Mouse (Mus musculus) heart, adult 2 months (tissue): ENCODE data around the gene Zyx. TPM values are rescaled to one million over a fixed set of nuclear protein-coding genes. Genes with fewer than 3 reads are reported as not detected.

Experiments used
- DNase-seq, 2 experiments: peaks; one replicate each; pipeline ENCODE4 v3.0.0; 2021
- H3K27ac ChIP-seq: fragments of 200-600 bp; 2 replicates; pipeline ENCODE4 v1.8.1; 2022
- H3K27me3 ChIP-seq: fragments of 200-500 bp; 2 replicates; pipeline ENCODE4 v1.6.1; 2012; ENCODE audit warnings: mild to moderate bottlenecking, low read length, inconsistent platforms, mixed read lengths; ENCODE audit not compliant: control insufficient read depth, insufficient read depth
- H3K36me3 ChIP-seq: fragments of 200-500 bp; 2 replicates; pipeline ENCODE4 v1.6.1; 2012; ENCODE audit warnings: low read length, inconsistent platforms; ENCODE audit not compliant: control insufficient read depth, insufficient read depth
- H3K4me1 ChIP-seq: fragments of 200-500 bp; 2 replicates; pipeline ENCODE4 v1.6.1; 2011; ENCODE audit warnings: low read length; ENCODE audit not compliant: control insufficient read depth, insufficient read depth
- H3K4me3 ChIP-seq: fragments of 200-600 bp; 2 replicates; pipeline ENCODE4 v1.8.1; 2022
- H3K79me2 ChIP-seq: fragments of 200-500 bp; replicated peaks from 2 replicates; pipeline ENCODE4 v1.6.1; 2012; ENCODE audit warnings: mild to moderate bottlenecking, inconsistent platforms, low read length, moderate library complexity, mixed read lengths; ENCODE audit not compliant: control insufficient read depth, insufficient read depth
- H3K9ac ChIP-seq: fragments of 200-500 bp; 2 replicates; pipeline ENCODE4 v1.6.1; 2012; ENCODE audit warnings: low read depth, mild to moderate bottlenecking, control low read depth, inconsistent platforms, low read length, mixed read lengths
- CTCF ChIP-seq: fragments of 200-600 bp; IDR thresholded peaks from 2 replicates; pipeline ENCODE4 v1.8.1; 2022; ENCODE audit warnings: antibody characterized with exemption, mild to moderate bottlenecking, moderate library complexity
- EP300 ChIP-seq: fragments of 200-500 bp; IDR thresholded peaks from 2 replicates; pipeline ENCODE4 v1.6.1; 2011; ENCODE audit warnings: low read depth, low read length, control low read depth; ENCODE audit not compliant: insufficient read depth
- POLR2A ChIP-seq: fragments of 200-500 bp; IDR thresholded peaks from 2 replicates; pipeline ENCODE4 v1.6.1; 2011; ENCODE audit warnings: mild to moderate bottlenecking, low read depth, low read length, control low read depth; ENCODE audit not compliant: insufficient read depth
- WGBS: fragments of 180-500 bp; shearing (Covaris S2); methylation state at CpG from one replicate; pipeline ENCODE4 v1.1.7; 2018; 5-methylcytosine and 5-hydroxymethylcytosine counted together
- intact Hi-C: fragments of 180-260 bp; cut with DNase I; formaldehyde crosslinking; loops from one replicate; pipeline ENCODE4 v1.15.1; 2025
- polyA plus RNA-seq: library from polyadenylated mRNA; depleted of rRNA; stranded (reverse); fragments of >200 nt; gene quantifications from 2 replicates; pipeline ENCODE4 v1.2.3, GENCODE M21; 2012; rRNA removed
- total RNA-seq, 2 experiments: library from RNA; stranded (reverse); gene quantifications; 2 replicates each; pipeline ENCODE4 v1.2.3; 2021

The Zyx gene
- total and polyA plus RNA-seq, 3 experiments, result 45.8 to 110 (median 60.2) TPM

- no peaks in the 10 kb centered on the region for H3K4me1 ChIP-seq
- H3K27me3 ChIP-seq, result no peaks in the 10 kb centered on the region
- no peak within 1 kb of the TSS for H3K27ac ChIP-seq
- H3K9ac ChIP-seq, result no peak within 1 kb of the TSS
- no peaks in the 10 kb centered on the region for H3K36me3 ChIP-seq
- TF ChIP-seq POLR2A (no peak), EP300 (no peak), CTCF (no peak)
- WGBS, result 87% methylated on average over 2 of the region's 2 CpGs
- no peaks in the 10 kb centered on the region for H3K79me2 ChIP-seq
- DNase-seq, result no peak
- no peak within 1 kb of the TSS for H3K4me3 ChIP-seq
- intact Hi-C loops, result no loop called here
Observed at GRCm38 (mm10) chr6:42405134-42405533, 55.7 kb downstream of the Zyx start, which contains the start of gene Tas2r135. Tas2r135 (plus strand) TSS chr6:42405434.

Other genes starting within 250 kb of the Zyx start
- gene Tas2r139, start 208.7 kb upstream of the Zyx start, total RNA-seq, result not detected
- gene Tas2r139, start 208.7 kb upstream of the Zyx start, polyA plus RNA-seq, result not detected in 2 replicates
- gene Tas2r144, start 134.3 kb upstream of the Zyx start, total RNA-seq, result not detected
- not detected in 2 replicates for gene Tas2r144, start 134.3 kb upstream of the Zyx start, polyA plus RNA-seq
- gene Gstk1, start 103.7 kb upstream of the Zyx start, total RNA-seq, result 100 to 1,000 TPM; 139 to 167 TPM
- 87.1 and 118 TPM in 2 replicates for gene Gstk1, start 103.7 kb upstream of the Zyx start, polyA plus RNA-seq
- gene Tmem139, start 87.7 kb upstream of the Zyx start, total RNA-seq, result under 1 TPM in 1 of 2 experiments, not detected in 1; 0.21 TPM
- gene Tmem139, start 87.7 kb upstream of the Zyx start, polyA plus RNA-seq, result 0.15 and 0.33 TPM in 2 replicates
- gene Casp2, start 84.6 kb upstream of the Zyx start, total RNA-seq, result 10 to 100 TPM in 1 of 2 experiments, 1 to 10 TPM in 1; 7.5 to 12.2 TPM
- gene Casp2, start 84.6 kb upstream of the Zyx start, polyA plus RNA-seq, result 12.1 and 18.6 TPM in 2 replicates
- 1 to 10 TPM; 4.3 to 4.9 TPM for gene Clcn1, start 62.9 kb upstream of the Zyx start, total RNA-seq
- 12.1 and 20.9 TPM in 2 replicates for gene Clcn1, start 62.9 kb upstream of the Zyx start, polyA plus RNA-seq
- under 1 TPM; 0.60 to 0.61 TPM for gene Fam131b, start 25.0 kb upstream of the Zyx start, total RNA-seq
- gene Fam131b, start 25.0 kb upstream of the Zyx start, polyA plus RNA-seq, result 0.82 and 0.88 TPM in 2 replicates
- under 1 TPM; 0.14 to 0.16 TPM for gene Epha1, start 23.6 kb downstream of the Zyx start, total RNA-seq
- gene Epha1, start 23.6 kb downstream of the Zyx start, polyA plus RNA-seq, result 0.50 and 0.94 TPM in 2 replicates
- gene Tas2r143, start 50.6 kb downstream of the Zyx start, total RNA-seq, result not detected
- 0.20 and 0.29 TPM in 2 replicates for gene Tas2r143, start 50.6 kb downstream of the Zyx start, polyA plus RNA-seq
- under 1 TPM in 1 of 2 experiments, not detected in 1; 0.27 TPM for gene Tas2r135, start 55.8 kb downstream of the Zyx start, total RNA-seq
- not detected in 2 replicates for gene Tas2r135, start 55.8 kb downstream of the Zyx start, polyA plus RNA-seq
- not detected for gene Tas2r126, start 84.9 kb downstream of the Zyx start, total RNA-seq
- gene Tas2r126, start 84.9 kb downstream of the Zyx start, polyA plus RNA-seq, result not detected in 2 replicates
- not detected for gene Olfr458, start 115.6 kb downstream of the Zyx start, total RNA-seq
- not detected in 2 replicates for gene Olfr458, start 115.6 kb downstream of the Zyx start, polyA plus RNA-seq
- not detected for gene Olfr457, start 126.7 kb downstream of the Zyx start, total RNA-seq
- not detected in 2 replicates for gene Olfr457, start 126.7 kb downstream of the Zyx start, polyA plus RNA-seq
- gene Olfr456, start 137.6 kb downstream of the Zyx start, total RNA-seq, result not detected
- gene Olfr456, start 137.6 kb downstream of the Zyx start, polyA plus RNA-seq, result not detected in 2 replicates
- not detected for gene Olfr455, start 198.0 kb downstream of the Zyx start, total RNA-seq
- gene Olfr455, start 198.0 kb downstream of the Zyx start, polyA plus RNA-seq, result not detected in 2 replicates
- not detected for gene Tcaf3, start 248.1 kb downstream of the Zyx start, total RNA-seq
- gene Tcaf3, start 248.1 kb downstream of the Zyx start, polyA plus RNA-seq, result not detected in 2 replicates